Mouse (Mus musculus) ES-E14 (cell line): ENCODE results near the gene Serping1. TPM values are rescaled to one million over a fixed set of nuclear protein-coding genes. Genes with fewer than 3 reads are reported as not detected.
A peak's percentile ranks its signal among the peaks of the same experiment; 100 is the strongest.

Experiments
- DNase-seq: peaks from one replicate; pipeline ENCODE4 v3.0.0-alpha.2; 2013; ENCODE audit warnings: low read depth, low spot score
- H3K27ac ChIP-seq: 2 replicates; pipeline ENCODE4 v1.5.1; 2012; ENCODE audit warnings: low read depth, mild to moderate bottlenecking, low read length, moderate library complexity, mixed read lengths; ENCODE audit not compliant: poor library complexity, insufficient read depth, severe bottlenecking
- H3K36me3 ChIP-seq: 2 replicates; pipeline ENCODE4 v1.6.1; 2012; ENCODE audit warnings: mild to moderate bottlenecking, low read length, moderate library complexity, mixed read lengths; ENCODE audit not compliant: control insufficient read depth, poor library complexity, insufficient read depth, severe bottlenecking
- H3K4me1 ChIP-seq, 2 experiments: fragments of 150-350 bp in 1 of 2; sonication (generic) in 1 of 2; 2 replicates each; pipeline ENCODE4 v1.6.1; 2012; ENCODE audit warnings: low read length in 2 of 2, mild to moderate bottlenecking in 1 of 2, mixed read lengths in 1 of 2; ENCODE audit not compliant: control insufficient read depth in 2 of 2, insufficient read depth in 2 of 2, poor library complexity in 1 of 2
- H3K4me3 ChIP-seq, 2 experiments: fragments of 150-350 bp in 1 of 2; sonication (generic) in 1 of 2; 2 replicates each; pipeline ENCODE4 v1.5.1; 2012; ENCODE audit warnings: low read length in 2 of 2, low read depth in 1 of 2, mild to moderate bottlenecking in 1 of 2, mixed read lengths in 1 of 2; ENCODE audit not compliant: insufficient read depth in 1 of 2, poor library complexity in 1 of 2, severe bottlenecking in 1 of 2
- H3K9ac ChIP-seq: 2 replicates; pipeline ENCODE4 v1.6.1; 2012; ENCODE audit warnings: low read depth, mild to moderate bottlenecking, low read length, mixed read lengths; ENCODE audit not compliant: poor library complexity, insufficient read depth, severe bottlenecking
- H3K9me3 ChIP-seq: fragments of 150-350 bp; sonication (generic); 2 replicates; pipeline ENCODE4 v1.6.1; 2012; ENCODE audit warnings: low read depth, mild to moderate bottlenecking, low read length; ENCODE audit not compliant: control insufficient read depth, insufficient read depth
- CHD2 ChIP-seq: IDR thresholded peaks from 2 replicates; pipeline ENCODE4 v1.6.1; 2014; ENCODE audit warnings: mild to moderate bottlenecking, low read depth, low read length, inconsistent platforms
- HCFC1 ChIP-seq: IDR thresholded peaks from 2 replicates; pipeline ENCODE4 v1.6.1; 2012; ENCODE audit warnings: low read length, inconsistent platforms, borderline replicate concordance; ENCODE audit not compliant: insufficient read depth
- MAFK ChIP-seq: IDR thresholded peaks from 2 replicates; pipeline ENCODE4 v1.6.1; 2014; ENCODE audit warnings: mild to moderate bottlenecking, low read depth, low read length, inconsistent platforms; ENCODE audit not compliant: insufficient read depth
- ZC3H11A ChIP-seq: IDR thresholded peaks from 2 replicates; pipeline ENCODE4 v1.6.1; 2012; ENCODE audit warnings: low read depth, mild to moderate bottlenecking, inconsistent platforms, low read length, borderline replicate concordance
- ZNF384 ChIP-seq: IDR thresholded peaks from 2 replicates; pipeline ENCODE4 v1.6.1; 2012; ENCODE audit warnings: low read depth, low read length, inconsistent platforms
- in situ Hi-C, 2 experiments: fragments of 600-800 bp; cut with MboI; formaldehyde crosslinking; loops; one replicate each; pipeline ENCODE4 v1.15.1; 2025; ENCODE audit warnings: low sequenced_read_pairs in 2 of 2, inconsistent platforms in 1 of 2; ENCODE audit not compliant: unreplicated experiment in 2 of 2
- total RNA-seq: library from RNA; depleted of rRNA; stranded (reverse); fragments of 300-350 nt; gene quantifications from 2 replicates; pipeline ENCODE4 v1.2.3, GENCODE M21; 2012

Serping1 gene
- total RNA-seq, 1 experiment: 6.3 TPM

GRCm38 (mm10) chr2:84740608-84741333 is 34.5 kb downstream of the Serping1 start:
- H3K4me1 ChIP-seq: peaks cover 8 to 18% of the 10 kb centered on the region in 2 experiments
- H3K27ac ChIP-seq: peak overlapping the region; percentile 99
- no peaks in the 10 kb centered on the region for H3K9me3 ChIP-seq
- H3K36me3 ChIP-seq: peaks cover 13% of the 10 kb centered on the region
- peak overlapping the region; percentile 85 to 99 for H3K4me3 ChIP-seq
- H3K9ac ChIP-seq: peak overlapping the region; percentile 52
- in situ Hi-C loops: no loop called here
- no peak for DNase-seq
- no peak for TF ChIP-seq CHD2
- TF ChIP-seq MAFK: no peak
- TF ChIP-seq HCFC1: no peak
- no peak for TF ChIP-seq ZNF384
- no peak for TF ChIP-seq ZC3H11A

GRCm38 (mm10) chr2:84738271-84738911 is 36.9 kb downstream of the Serping1 start:
- H3K9me3 ChIP-seq: no peaks in the 10 kb centered on the region
- TF ChIP-seq MAFK (no peak), HCFC1 (no peak), ZC3H11A (peak; percentile 54; the same call in 1 of the 2 replicates), ZNF384 (no peak; the same call in 1 of the 2 replicates)
- no peak for DNase-seq
- peak overlapping the region in 1 of 2 experiments; percentile 21; a peak in 3 of 4 replicates for H3K4me3 ChIP-seq
- peak overlapping the region; percentile 11; the same call in 1 of the 2 replicates for H3K9ac ChIP-seq
- peaks cover 13% of the 10 kb centered on the region for H3K36me3 ChIP-seq
- peaks cover 4 to 33% of the 10 kb centered on the region in 2 experiments; a peak in 3 of 4 replicates for H3K4me1 ChIP-seq
- no peak overlapping the region for H3K27ac ChIP-seq
- in situ Hi-C loops: no loop called here

- Histone ChIP-seq H3K4me3 (no peak overlapping the region), H3K4me1 (peaks cover 4 to 33% of the 10 kb centered on the region in 2 experiments; a peak in 3 of 4 replicates), H3K27ac (no peak overlapping the region)
These were observed 37.8 kb downstream of the Serping1 start for GRCm38 (mm10) chr2:84737451-84737925.

GRCm38 (mm10) chr2:84736312-84737161 is 38.7 kb downstream of the Serping1 start:
- H3K9me3 ChIP-seq: no peaks in the 10 kb centered on the region
- in situ Hi-C loops: no loop called here
- H3K4me1 ChIP-seq: peaks cover 4 to 33% of the 10 kb centered on the region in 2 experiments; a peak in 3 of 4 replicates
- DNase-seq: no peak
- peaks cover 8% of the 10 kb centered on the region; the same call in 1 of the 2 replicates for H3K36me3 ChIP-seq
- H3K9ac ChIP-seq: peak overlapping the region; percentile 13; the same call in 1 of the 2 replicates
- TF ChIP-seq MAFK (no peak), ZNF384 (no peak), CHD2 (no peak), HCFC1 (no peak), ZC3H11A (no peak)
- no peak overlapping the region for H3K27ac ChIP-seq
- peak overlapping the region; percentile 4 to 33; a peak in 2 of 4 replicates for H3K4me3 ChIP-seq

More at GRCm38 (mm10) chr2:84737451-84737925, 37.8 kb downstream of the Serping1 start:
- in situ Hi-C loops: no loop called here
- Histone ChIP-seq H3K9ac (no peak overlapping the region), H3K36me3 (peaks cover 13% of the 10 kb centered on the region), H3K9me3 (no peaks in the 10 kb centered on the region)
- TF ChIP-seq HCFC1: no peak
- no peak for TF ChIP-seq ZC3H11A
- no peak for TF ChIP-seq ZNF384
- TF ChIP-seq CHD2: no peak
- TF ChIP-seq MAFK: no peak
- no peak for DNase-seq
